Mouse (Mus musculus) lung, embryonic 14.5 days (tissue): ENCODE data around the gene Ndrg4. TPM values are rescaled to one million over a fixed set of nuclear protein-coding genes. Genes with fewer than 3 reads are reported as not detected.

ENCODE experiments used
- ATAC-seq: fragments of 200-750 bp; cut with Nextera tagmentation; 2 replicates; pipeline ENCODE4 v1.8.0; 2017; ENCODE audit warnings: mild to moderate bottlenecking, moderate TSS enrichment, moderate library complexity; ENCODE audit not compliant: insufficient read depth
- DNase-seq: peaks from one replicate; pipeline ENCODE4 v3.0.0-alpha.2; 2015
- H3K27ac ChIP-seq: fragments of 300-500 bp; sonication (generic); 2 replicates; pipeline ENCODE4 v1.5.1; 2014; ENCODE audit warnings: low read depth, mild to moderate bottlenecking, moderate library complexity
- H3K27me3 ChIP-seq: fragments of 300-500 bp; sonication (generic); 2 replicates; pipeline ENCODE4 v1.6.1; 2014; ENCODE audit warnings: low read length, control low read depth; ENCODE audit not compliant: insufficient read depth
- H3K36me3 ChIP-seq: fragments of 300-500 bp; sonication (generic); 2 replicates; pipeline ENCODE4 v1.6.1; 2014; ENCODE audit warnings: control low read depth; ENCODE audit not compliant: insufficient read depth
- H3K4me1 ChIP-seq: fragments of 300-500 bp; sonication (generic); 2 replicates; pipeline ENCODE4 v1.6.1; 2014; ENCODE audit warnings: antibody characterized with exemption, control low read depth; ENCODE audit not compliant: insufficient read depth
- H3K4me2 ChIP-seq: fragments of 300-500 bp; sonication (generic); 2 replicates; pipeline ENCODE4 v1.6.1; 2014; ENCODE audit warnings: mild to moderate bottlenecking
- H3K4me3 ChIP-seq: fragments of 300-500 bp; sonication (generic); 2 replicates; pipeline ENCODE4 v1.5.1; 2014; ENCODE audit warnings: low read depth, low read length
- H3K9ac ChIP-seq: fragments of 300-500 bp; sonication (generic); 2 replicates; pipeline ENCODE4 v1.6.1; 2014
- H3K9me3 ChIP-seq: fragments of 300-500 bp; sonication (generic); 2 replicates; pipeline ENCODE4 v1.6.1; 2016; ENCODE audit warnings: low read depth, low read length, control low read depth
- CTCF ChIP-seq: IDR thresholded peaks from 2 replicates; pipeline ENCODE4 v1.5.1; 2016; ENCODE audit warnings: antibody characterized with exemption, low read depth
- WGBS: fragments of 180-500 bp; shearing (Covaris S2); extraction: QIAGEN DNeasy Blood & Tissue Kit; methylation state at CpG from one replicate; pipeline ENCODE4 v1.1.7; 2014; 5-methylcytosine and 5-hydroxymethylcytosine counted together
- microRNA-seq: library from miRNA; unstranded; fragments of <30 nt; microRNA quantifications from one replicate; pipeline ENCODE4, GENCODE M21; 2016; ENCODE audit warnings: borderline number of aligned reads
- polyA plus RNA-seq: library from polyadenylated mRNA; unstranded; fragments of >200 nt; fragmentation: Nextera tagmentation; extraction: Ambion mirVana; gene quantifications from 2 replicates; pipeline ENCODE4 v1.2.1, GENCODE M21; 2014

Ndrg4 gene
- polyA plus RNA-seq, 1 experiment from 2014 or later, result 11.4 TPM

DNA sequence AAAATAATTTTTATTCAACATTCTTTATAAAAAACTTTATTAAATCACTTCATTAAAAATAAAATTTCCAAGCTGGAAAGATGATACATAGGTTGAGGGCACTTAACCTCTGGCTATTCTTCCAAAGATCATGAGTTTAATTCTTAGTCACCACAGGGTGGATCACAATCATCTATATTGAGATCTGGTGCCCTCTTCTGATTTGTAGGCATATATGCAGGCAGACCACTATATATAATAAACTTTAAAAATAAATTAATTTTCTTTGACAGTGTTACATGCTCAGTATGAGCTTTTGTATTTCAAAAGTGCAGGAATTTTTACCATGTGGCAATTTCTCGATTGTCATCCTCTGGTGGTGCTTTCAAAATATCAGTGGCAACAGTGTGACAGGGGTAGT lies 87.4 kb downstream of the Ndrg4 start:
- WGBS, result 81% methylated on average over 1 of the region's 1 CpGs
- no peaks in the 10 kb centered on the region for H3K4me1 ChIP-seq
- H3K36me3 ChIP-seq, result peaks cover 94% of the 10 kb centered on the region
- no peak overlapping the region for H3K4me2 ChIP-seq
- no peak overlapping the region for H3K27ac ChIP-seq
- H3K9ac ChIP-seq, result no peak overlapping the region
- TF ChIP-seq CTCF, result no peak
- H3K27me3 ChIP-seq, result no peaks in the 10 kb centered on the region
- H3K9me3 ChIP-seq, result no peaks in the 10 kb centered on the region
- no peak overlapping the region for H3K4me3 ChIP-seq
- ATAC-seq (no peak), DNase-seq (no peak)

Small RNA genes within 50 kb of the gene (microRNA-seq; reads per million reads assigned to microRNA genes)
- 0.95 reads per million for gene Mir7073

Other genes starting within 250 kb of the Ndrg4 start
- gene Cfap20, start 242.1 kb upstream of the Ndrg4 start, polyA plus RNA-seq, result 162 and 169 TPM in 2 replicates
- 18.4 and 22.8 TPM in 2 replicates for gene Csnk2a2, start 186.9 kb upstream of the Ndrg4 start, polyA plus RNA-seq
- gene Ccdc113, start 142.9 kb upstream of the Ndrg4 start, polyA plus RNA-seq, result 0.24 and 0.53 TPM in 2 replicates
- gene Prss54, start 100.6 kb upstream of the Ndrg4 start, polyA plus RNA-seq, result not detected in 2 replicates
- gene Gins3, start 43.5 kb upstream of the Ndrg4 start, polyA plus RNA-seq, result 26.5 and 31.6 TPM in 2 replicates
- 19.9 and 20.4 TPM in 2 replicates for gene Setd6, start 38.9 kb downstream of the Ndrg4 start, polyA plus RNA-seq
- gene Cnot1, start 130.5 kb downstream of the Ndrg4 start, polyA plus RNA-seq, result 123 and 131 TPM in 2 replicates
- gene Sap18b, start 148.4 kb downstream of the Ndrg4 start, polyA plus RNA-seq, result 347 and 362 TPM in 2 replicates
- gene Slc38a7, start 176.6 kb downstream of the Ndrg4 start, polyA plus RNA-seq, result 12.9 and 14.1 TPM in 2 replicates
- 59.5 and 62.0 TPM in 2 replicates for gene Got2, start 211.6 kb downstream of the Ndrg4 start, polyA plus RNA-seq